ENCODE assay signal across 9 mouse cellular contexts in the genomic region with DNA sequence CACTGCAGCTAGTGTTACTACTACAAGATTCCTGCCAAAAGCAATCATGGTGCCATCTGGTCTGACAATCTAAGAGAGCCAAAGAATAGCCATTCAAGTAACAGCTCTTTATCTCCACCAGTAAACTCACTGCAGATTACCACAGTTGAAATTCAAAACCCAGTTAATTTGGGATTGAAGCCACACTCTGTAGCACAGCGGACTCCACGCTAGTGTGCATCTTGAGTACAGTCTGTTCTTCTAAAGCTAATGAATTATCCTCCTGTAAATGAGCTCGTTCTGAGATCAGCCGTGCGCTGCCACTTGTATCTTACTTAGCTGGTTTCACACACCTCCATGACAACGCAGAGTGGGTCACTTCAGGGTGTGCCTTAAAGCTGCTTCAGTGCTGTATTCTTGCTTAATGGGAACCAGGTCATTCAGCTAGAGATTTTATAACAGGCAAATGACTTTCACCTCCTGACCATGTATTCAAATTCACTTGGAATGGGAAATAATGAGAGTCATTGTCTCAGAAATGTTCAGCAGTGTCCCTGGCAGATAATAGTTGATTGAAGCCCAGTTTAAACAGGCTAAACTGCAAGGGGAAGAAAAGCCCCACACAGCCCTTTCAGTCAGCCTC.
DNase-seq lines count a peak whose midpoint lies in the region; ATAC-seq lines count a peak whose summit lies in the region.
"Had no signal": no experiment of that assay in that cellular context is flagged by ENCODE, and none has a peak within 500 bp of the region (broad histone marks: within the 10 kb centered on the region; RNA-seq: fewer than 3 reads in every experiment).

No protein-coding gene starts in this region.

- WGBS in midbrain, embryonic 11.5 days = 68% methylated on average over 6 of the region's 6 CpGs
- WGBS in midbrain, embryonic 10.5 days = 71% methylated on average over 6 of the region's 6 CpGs

- H3K27ac ChIP-seq in midbrain, embryonic 11.5 days (ENCODE audit: low read depth, low read length) = no peak overlapping the region
- no peak overlapping the region for H3K27ac ChIP-seq in midbrain, embryonic 10.5 days (replicated peaks)
- H3K27ac ChIP-seq: liver, embryonic 14.5 days had no signal

- intact Hi-C loops in left cerebral cortex, postnatal 10 days (cut with DNase I) = no loop called here

- H3K4me2 ChIP-seq in midbrain, embryonic 11.5 days = no peak overlapping the region

- H3K9ac ChIP-seq in midbrain, embryonic 11.5 days (ENCODE audit: low read length) = no peak overlapping the region
- H3K9ac ChIP-seq: liver, embryonic 14.5 days had no signal

- H3K27me3 ChIP-seq in midbrain, embryonic 11.5 days (ENCODE audit: control insufficient read depth, insufficient read depth, low read length) = no peaks in the 10 kb centered on the region
- no peaks in the 10 kb centered on the region for H3K27me3 ChIP-seq in midbrain, embryonic 10.5 days (ENCODE audit: low read depth, poor library complexity, severe bottlenecking)

- no peak overlapping the region for H3K4me3 ChIP-seq in midbrain, embryonic 11.5 days (ENCODE audit: low read depth, low read length)
- H3K4me3 ChIP-seq in midbrain, embryonic 10.5 days = no peak overlapping the region

- DNase-seq in midbrain, embryonic 11.5 days (ENCODE audit: low spot score, missing footprints) = peak; percentile 70
- no peak for DNase-seq in midbrain, embryonic 10.5 days (ENCODE audit: low spot score)
- peak; percentile 29 to 40 for DNase-seq in frontal cortex, postnatal 14 days (ENCODE audit: low spot score in 2 of 2)
- DNase-seq in left cerebral cortex, postnatal 10 days (ENCODE audit: extremely low spot score in 1 of 2, low spot score in 2 of 2) = peak; percentile 27 to 80
- peak; percentile 2 for DNase-seq in skeletal muscle tissue, adult 2 months (ENCODE audit: low read depth, low spot score)
- DNase-seq in thymus, postnatal 25 days = no peak
- DNase-seq in adrenal gland, postnatal 14 days = no peak

- 0 out of 2 replicates have a peak, but pooled peaks have one; percentile 35 for ATAC-seq in midbrain, embryonic 11.5 days (ENCODE audit: low FRiP score)
- no peak for ATAC-seq in CD4-positive, CD25-positive, alpha-beta regulatory T cell, adult 4 months

- H3K36me3 ChIP-seq in midbrain, embryonic 11.5 days (ENCODE audit: control insufficient read depth, insufficient read depth, low read length) = no peaks in the 10 kb centered on the region
- no peaks in the 10 kb centered on the region for H3K36me3 ChIP-seq in midbrain, embryonic 10.5 days

- H3K4me1 ChIP-seq in midbrain, embryonic 11.5 days (ENCODE audit: control insufficient read depth, insufficient read depth, low read length) = no peaks in the 10 kb centered on the region
- peaks cover 10% of the 10 kb centered on the region for H3K4me1 ChIP-seq in midbrain, embryonic 10.5 days

- no peaks in the 10 kb centered on the region for H3K9me3 ChIP-seq in midbrain, embryonic 11.5 days (ENCODE audit: control insufficient read depth, low read length)
- H3K9me3 ChIP-seq in midbrain, embryonic 10.5 days (replicated peaks) = no peaks in the 10 kb centered on the region

Comparison
In these comparisons a context has a peak if more than half of its experiments do, and no peak if none do; other contexts are left out.
1. DNase-seq: peak in midbrain, embryonic 11.5 days (single experiment), frontal cortex, postnatal 14 days (2 of 2), left cerebral cortex, postnatal 10 days (2 of 2) and skeletal muscle tissue, adult 2 months (single experiment); none in midbrain, embryonic 10.5 days (single experiment), thymus, postnatal 25 days (single experiment) and adrenal gland, postnatal 14 days (single experiment).